Mouse (Mus musculus) CH12.LX (cell line): Measurements from ENCODE around the gene Neurl4.

Source experiments
- CTCF ChIP-seq, 2 experiments: IDR thresholded peaks in 1 of 2; conservative IDR thresholded peaks in 1 of 2; 2 replicates each; pipeline ENCODE4 v1.5.1; 2011 to 2012; ENCODE audit warnings: low read depth in 2 of 2, low read length in 2 of 2, improper control_type of control experiment in 1 of 2, inconsistent platforms in 1 of 2, mild to moderate bottlenecking in 1 of 2, moderate library complexity in 1 of 2
- HCFC1 ChIP-seq: IDR thresholded peaks from 2 replicates; pipeline ENCODE4 v1.6.1; 2012; ENCODE audit warnings: low read depth, mild to moderate bottlenecking, inconsistent platforms, low read length, improper control_type of control experiment
- JUND ChIP-seq: conservative IDR thresholded peaks from 2 replicates; pipeline ENCODE4 v1.6.1; 2011; ENCODE audit warnings: low read depth, low read length, improper control_type of control experiment
- POLR2A ChIP-seq: IDR thresholded peaks from 2 replicates; pipeline ENCODE4 v1.6.1; 2011; ENCODE audit warnings: low read depth, mild to moderate bottlenecking, improper control_type of control experiment, low read length
- RAD21 ChIP-seq: IDR thresholded peaks from 2 replicates; pipeline ENCODE4 v1.6.1; 2011; ENCODE audit warnings: low read depth, mild to moderate bottlenecking, low read length, improper control_type of control experiment, moderate library complexity
- SMC3 ChIP-seq: IDR thresholded peaks from 2 replicates; pipeline ENCODE4 v1.6.1; 2011; ENCODE audit warnings: low read depth, low read length, improper control_type of control experiment

DNA sequence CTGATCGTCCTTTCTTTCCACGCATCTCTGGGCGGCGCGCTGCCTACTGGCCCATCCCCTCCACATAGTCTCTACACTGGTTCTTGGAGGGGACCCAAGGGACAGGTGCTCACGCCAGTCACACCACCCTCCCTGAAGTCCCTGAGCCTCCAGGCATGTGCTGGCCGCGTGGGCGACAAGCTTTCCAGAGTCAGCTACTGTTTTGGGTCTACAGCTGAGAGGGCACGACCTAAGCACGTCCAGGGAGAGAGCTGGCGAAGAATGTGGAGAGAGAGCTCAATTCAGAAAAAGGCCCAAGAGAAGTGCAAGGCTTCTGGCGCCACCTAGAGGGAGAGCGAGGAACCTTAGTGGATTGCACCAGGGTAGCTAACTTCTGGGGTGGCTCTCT lies 47.9 kb downstream of the Neurl4 start:
- TF ChIP-seq SMC3: peak; percentile 98
- no peak; the same call in 1 of the 2 replicates for TF ChIP-seq JUND
- TF ChIP-seq RAD21: peak; percentile 99
- no peak for TF ChIP-seq POLR2A
- peak; percentile 94 to 99 for TF ChIP-seq CTCF (conservative IDR thresholded peaks at IDR 0.05 in 1 of 2, IDR thresholded peaks at IDR 0.05 in 1 of 2; ENCODE audit: low read depth in 2 of 2, low read length in 2 of 2)
- peak; percentile 45 for TF ChIP-seq HCFC1
